Mouse (Mus musculus) kidney, postnatal 4 days (tissue): ENCODE results near the gene Tjp3.
"Not testable (repeated sequence)": the region's sequence is repeated elsewhere in the genome, so short reads cannot be mapped to it uniquely, and the experiment has no call there.

Experiments used
- DNase-seq, 2 experiments: peaks; one replicate each; pipeline ENCODE4 v3.0.0; 2021; ENCODE audit warnings: mixed read lengths in 2 of 2

The Tjp3 gene

DNA sequence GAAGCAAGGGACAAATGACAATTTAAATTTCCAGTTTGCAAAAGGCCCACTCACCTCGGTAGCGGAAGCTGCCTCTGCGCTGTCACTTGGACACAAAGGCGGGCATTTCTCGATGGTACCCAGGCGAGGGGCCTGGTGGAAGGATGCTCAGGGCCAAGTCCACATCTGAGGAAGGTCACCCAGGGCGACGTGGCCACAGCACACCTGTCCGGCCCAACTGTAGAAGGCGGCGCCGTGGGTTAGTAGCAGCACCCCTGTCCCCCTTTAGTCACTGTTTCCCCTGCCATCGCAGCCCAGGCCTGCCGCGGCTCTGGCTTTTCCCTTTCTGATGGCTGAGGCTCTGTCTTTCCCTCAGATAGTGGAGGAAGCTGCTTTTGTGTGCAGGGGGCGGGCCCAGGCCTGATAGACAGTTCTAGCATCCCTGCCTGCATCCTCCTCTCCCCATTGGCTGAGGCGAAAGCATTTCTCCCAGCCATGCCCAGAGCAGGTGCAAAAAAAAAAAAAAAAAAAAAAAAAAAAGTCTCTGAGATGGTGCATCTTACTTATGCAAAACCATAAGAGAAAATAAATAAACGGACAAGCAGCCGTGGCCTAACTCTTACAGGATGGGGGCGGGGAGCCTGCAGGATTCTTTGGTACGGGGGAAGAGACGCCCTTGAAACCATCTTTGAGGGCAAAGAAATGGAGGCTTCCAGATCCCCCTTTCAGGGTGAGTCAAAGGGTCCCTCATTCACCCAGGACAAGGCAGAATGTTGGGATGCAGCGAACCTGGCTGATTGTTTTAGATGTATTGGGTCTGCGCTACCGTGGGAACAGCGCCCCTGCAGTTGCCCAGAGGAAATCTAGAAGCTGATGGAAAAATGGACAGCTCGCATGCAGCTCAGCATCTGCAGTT is 60.7 kb downstream of the Tjp3 start, which contains the start of gene Atcay:
TSS of gene Atcay (minus strand) at position 396 of the 895 bp plus-strand sequence.
- peak; percentile 57 to 61 for DNase-seq

DNA sequence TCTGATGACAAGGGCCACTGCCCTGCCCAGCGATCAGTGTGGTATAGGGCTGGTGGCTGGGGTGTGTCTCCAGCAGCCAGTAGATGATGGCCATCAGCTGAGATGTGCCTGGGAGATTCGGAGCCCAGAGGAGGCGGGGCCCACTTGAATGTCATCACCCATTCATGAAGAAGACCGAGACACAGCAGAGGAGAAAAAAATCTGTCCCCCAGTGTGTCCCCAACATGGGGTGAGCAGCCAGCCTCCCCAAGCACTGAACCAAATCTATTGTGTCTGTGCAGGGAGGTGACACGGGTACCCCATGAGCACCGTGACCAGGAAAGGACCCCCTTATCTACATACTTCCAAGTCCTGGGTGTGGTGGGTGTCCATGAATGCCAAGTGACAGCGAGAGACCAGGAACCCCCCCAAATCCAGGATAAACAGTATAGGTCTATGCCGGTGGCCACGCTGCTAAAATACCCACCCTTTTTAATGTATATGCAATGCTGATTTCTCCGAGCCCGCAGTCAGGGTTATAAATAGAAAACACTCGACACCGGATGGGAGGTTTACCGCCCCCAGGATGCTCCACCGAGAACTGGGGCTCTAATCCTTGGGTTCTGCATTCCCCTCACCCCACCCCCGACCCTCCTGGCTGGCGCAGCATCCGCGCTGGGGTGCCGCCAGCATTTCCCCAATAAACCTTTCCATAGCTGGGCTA is 61.5 kb downstream of the Tjp3 start:
- DNase-seq, result no peak

DNA sequence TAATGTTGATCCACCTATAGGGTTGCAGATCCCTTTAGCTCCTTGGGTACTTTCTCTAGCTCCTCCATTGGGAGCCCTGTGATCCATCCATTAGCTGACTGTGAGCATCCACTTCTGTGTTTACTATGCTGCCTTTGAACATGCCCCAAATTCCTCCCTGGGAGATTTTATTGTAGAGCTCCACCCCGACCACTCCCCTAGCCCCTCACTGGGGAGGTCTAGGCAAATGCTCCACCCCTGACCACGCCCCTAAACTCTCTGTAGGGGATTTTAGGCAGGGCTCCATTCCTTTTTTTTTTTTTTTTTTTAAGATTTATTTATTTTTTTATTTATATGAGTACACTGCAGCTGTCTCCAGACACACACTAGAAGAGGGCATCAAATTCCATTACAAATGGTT is 67.7 kb downstream of the Tjp3 start:
- DNase-seq, result not testable (repeated sequence)
